Mouse (Mus musculus): ENCODE measurements around the gene Sept9.

Gene Sept9

GRCm38 (mm10) chr11:117199282-117200175, at the start of gene Sept9:
TSS of gene Sept9 (plus strand) at chr11:117199661.
- DNase-seq, result no peak

- DNase-seq, result no peak
These were observed 48.9 kb upstream of the Sept9 start for GRCm38 (mm10) chr11:117150467-117150966.

- DNase-seq, result no peak
These were observed 48.0 kb upstream of the Sept9 start for GRCm38 (mm10) chr11:117151461-117151860.

GRCm38 (mm10) chr11:117152541-117152940, 46.9 kb upstream of the Sept9 start:
- no peak for DNase-seq

- no peak for DNase-seq
These were observed 45.9 kb upstream of the Sept9 start for GRCm38 (mm10) chr11:117153553-117153952.

GRCm38 (mm10) chr11:117154088-117154815, 45.2 kb upstream of the Sept9 start:
- DNase-seq, result no peak

- DNase-seq, result no peak
These were observed 42.7 kb upstream of the Sept9 start for GRCm38 (mm10) chr11:117156725-117157124.

GRCm38 (mm10) chr11:117158343-117158742, 41.1 kb upstream of the Sept9 start:
- DNase-seq, result no peak

GRCm38 (mm10) chr11:117159257-117159945, 40.1 kb upstream of the Sept9 start:
- no peak for DNase-seq

GRCm38 (mm10) chr11:117159946-117160307, 39.5 kb upstream of the Sept9 start:
- no peak for DNase-seq

GRCm38 (mm10) chr11:117160791-117161190, 38.7 kb upstream of the Sept9 start:
- DNase-seq, result no peak

GRCm38 (mm10) chr11:117161574-117161973, 37.9 kb upstream of the Sept9 start:
- DNase-seq, result no peak

GRCm38 (mm10) chr11:117163098-117163497, 36.4 kb upstream of the Sept9 start:
- no peak for DNase-seq

- peak; percentile 18 for DNase-seq
These were observed 35.7 kb upstream of the Sept9 start for GRCm38 (mm10) chr11:117163771-117164170.

- DNase-seq, result peak; percentile 45
These were observed 31.0 kb upstream of the Sept9 start for GRCm38 (mm10) chr11:117168278-117169087.

GRCm38 (mm10) chr11:117169088-117169635, 30.3 kb upstream of the Sept9 start:
- DNase-seq, result peak; percentile 58

GRCm38 (mm10) chr11:117169801-117170565, 29.5 kb upstream of the Sept9 start:
- DNase-seq, result no peak

- DNase-seq, result no peak
These were observed 25.2 kb upstream of the Sept9 start for GRCm38 (mm10) chr11:117174098-117174892.

GRCm38 (mm10) chr11:117174924-117175323, 24.5 kb upstream of the Sept9 start:
- DNase-seq, result no peak

GRCm38 (mm10) chr11:117175472-117175871, 24.0 kb upstream of the Sept9 start:
- DNase-seq, result no peak

Data from cerebellum, adult 8-10 months (tissue).